Mouse (Mus musculus) limb, embryonic 12.5 days (tissue): Measurements from ENCODE around the gene Sycp2. TPM values are rescaled to one million over a fixed set of nuclear protein-coding genes. Genes with fewer than 3 reads are reported as not detected.

ENCODE experiments used
- ATAC-seq: fragments of 200-750 bp; cut with Nextera tagmentation; 2 replicates; pipeline ENCODE4 v1.8.0; 2017; ENCODE audit warnings: low read depth, moderate TSS enrichment; ENCODE audit not compliant: insufficient number of reproducible peaks, insufficient read depth, low FRiP score, low TSS enrichment
- H3K27ac ChIP-seq: fragments of 300-500 bp; sonication (generic); 2 replicates; pipeline ENCODE4 v1.5.1; 2016; ENCODE audit warnings: mild to moderate bottlenecking, moderate library complexity
- H3K27me3 ChIP-seq: fragments of 300-500 bp; sonication (generic); 2 replicates; pipeline ENCODE4 v1.6.1; 2016; ENCODE audit warnings: mild to moderate bottlenecking, moderate library complexity
- H3K36me3 ChIP-seq: fragments of 300-500 bp; sonication (generic); 2 replicates; pipeline ENCODE4 v1.6.1; 2016; ENCODE audit warnings: mild to moderate bottlenecking, moderate library complexity
- H3K4me1 ChIP-seq: fragments of 300-500 bp; sonication (generic); replicated peaks from 2 replicates; pipeline ENCODE4 v1.6.1; 2016
- H3K4me2 ChIP-seq: fragments of 300-500 bp; sonication (generic); 2 replicates; pipeline ENCODE4 v1.6.1; 2016; ENCODE audit warnings: mild to moderate bottlenecking, moderate library complexity
- H3K4me3 ChIP-seq: fragments of 300-500 bp; sonication (generic); replicated peaks from 2 replicates; pipeline ENCODE4 v1.5.1; 2016; ENCODE audit warnings: mild to moderate bottlenecking
- H3K9ac ChIP-seq: fragments of 300-500 bp; sonication (generic); replicated peaks from 2 replicates; pipeline ENCODE4 v1.6.1; 2016; ENCODE audit warnings: mild to moderate bottlenecking, moderate library complexity
- H3K9me3 ChIP-seq: fragments of 300-500 bp; sonication (generic); 2 replicates; pipeline ENCODE4 v1.6.1; 2016; ENCODE audit warnings: mild to moderate bottlenecking, moderate library complexity
- WGBS: fragments of 180-500 bp; shearing (Covaris S2); methylation state at CpG from one replicate; pipeline ENCODE4 v1.1.7; 2016; 5-methylcytosine and 5-hydroxymethylcytosine counted together
- polyA plus RNA-seq: library from polyadenylated mRNA; unstranded; fragments of >200 nt; fragmentation: Nextera tagmentation; extraction: Ambion mirVana; gene quantifications from 2 replicates; pipeline ENCODE4 v1.2.1, GENCODE M21; 2016

Gene Sycp2
- polyA plus RNA-seq, 1 experiment from 2014 or later, result 0.05 TPM

GRCm38 (mm10) chr2:178327466-178328040, 79.9 kb downstream of the Sycp2 start:
- Histone ChIP-seq H3K27me3 (no peaks in the 10 kb centered on the region), H3K9ac (no peak overlapping the region), H3K4me3 (no peak overlapping the region), H3K9me3 (no peaks in the 10 kb centered on the region), H3K4me1 (peaks cover 15% of the 10 kb centered on the region), H3K27ac (no peak overlapping the region), H3K36me3 (no peaks in the 10 kb centered on the region), H3K4me2 (peak overlapping the region; percentile 37)
- 14% methylated on average over 12 of the region's 12 CpGs for WGBS
- ATAC-seq, result peak; percentile 70; the same call in 1 of the 2 replicates

DNA sequence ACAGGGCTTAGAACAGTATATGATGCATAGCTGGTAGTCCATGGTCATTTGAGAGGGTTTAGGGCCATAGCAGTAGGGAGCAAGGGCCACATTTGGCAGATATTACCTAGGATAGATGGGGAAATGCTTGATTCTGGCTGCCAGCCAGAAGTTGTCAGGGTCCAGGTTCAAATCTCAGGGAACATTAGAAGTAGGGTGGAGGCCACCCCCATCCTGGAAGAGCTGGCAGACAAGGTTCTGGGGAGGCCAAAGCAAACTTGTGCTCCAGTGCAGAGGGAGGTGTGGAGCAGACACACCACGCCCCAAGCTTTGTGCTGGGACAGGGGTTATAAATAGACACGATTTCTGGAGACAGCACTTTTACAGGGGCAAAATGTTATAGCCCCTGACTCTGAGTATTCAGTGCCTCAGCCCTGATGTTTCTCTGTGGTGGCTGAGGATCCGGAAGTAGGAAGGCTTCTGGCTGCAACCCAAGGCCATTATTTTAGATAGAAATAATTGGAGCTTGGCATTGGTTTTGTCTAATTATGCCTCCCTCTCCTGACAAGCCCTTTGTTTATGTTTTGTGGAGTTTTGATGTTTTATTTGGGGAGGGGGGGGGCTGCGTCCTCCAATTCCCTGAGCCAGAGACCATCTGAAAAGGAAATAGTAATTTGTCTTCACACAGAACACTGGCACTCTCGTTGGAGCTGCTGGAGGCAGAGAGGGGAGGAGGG, 80.6 kb downstream of the Sycp2 start:
- 20% methylated on average over 5 of the region's 5 CpGs for WGBS
- peak overlapping the region; percentile 37 for H3K4me2 ChIP-seq

GRCm38 (mm10) chr2:178326067-178326466, 81.4 kb downstream of the Sycp2 start:
- H3K27me3 ChIP-seq, result no peaks in the 10 kb centered on the region
- H3K9ac ChIP-seq, result no peak overlapping the region
- 90% methylated on average over 10 of the region's 10 CpGs for WGBS
- H3K36me3 ChIP-seq, result no peaks in the 10 kb centered on the region
- no peak for ATAC-seq
- no peaks in the 10 kb centered on the region for H3K9me3 ChIP-seq
- H3K27ac ChIP-seq, result no peak overlapping the region
- H3K4me3 ChIP-seq, result no peak overlapping the region
- peaks cover 15% of the 10 kb centered on the region for H3K4me1 ChIP-seq
- H3K4me2 ChIP-seq, result no peak overlapping the region

More for the DNA sequence above, 80.6 kb downstream of the Sycp2 start:
- Histone ChIP-seq H3K4me3 (no peak overlapping the region), H3K4me1 (peaks cover 15% of the 10 kb centered on the region), H3K27me3 (no peaks in the 10 kb centered on the region), H3K9ac (no peak overlapping the region), H3K9me3 (no peaks in the 10 kb centered on the region), H3K36me3 (no peaks in the 10 kb centered on the region), H3K27ac (no peak overlapping the region)
- ATAC-seq, result 0 out of 2 replicates have a peak, but pooled peaks have one; percentile 8

- ATAC-seq, result no peak
- Histone ChIP-seq H3K4me1 (peaks cover 15% of the 10 kb centered on the region), H3K4me2 (no peak overlapping the region), H3K27ac (no peak overlapping the region), H3K27me3 (no peaks in the 10 kb centered on the region), H3K9ac (no peak overlapping the region), H3K4me3 (no peak overlapping the region), H3K36me3 (no peaks in the 10 kb centered on the region), H3K9me3 (no peaks in the 10 kb centered on the region)
- WGBS, result 78% methylated on average over 4 of the region's 4 CpGs
Observed at GRCm38 (mm10) chr2:178324818-178325217, 82.7 kb downstream of the Sycp2 start.

DNA sequence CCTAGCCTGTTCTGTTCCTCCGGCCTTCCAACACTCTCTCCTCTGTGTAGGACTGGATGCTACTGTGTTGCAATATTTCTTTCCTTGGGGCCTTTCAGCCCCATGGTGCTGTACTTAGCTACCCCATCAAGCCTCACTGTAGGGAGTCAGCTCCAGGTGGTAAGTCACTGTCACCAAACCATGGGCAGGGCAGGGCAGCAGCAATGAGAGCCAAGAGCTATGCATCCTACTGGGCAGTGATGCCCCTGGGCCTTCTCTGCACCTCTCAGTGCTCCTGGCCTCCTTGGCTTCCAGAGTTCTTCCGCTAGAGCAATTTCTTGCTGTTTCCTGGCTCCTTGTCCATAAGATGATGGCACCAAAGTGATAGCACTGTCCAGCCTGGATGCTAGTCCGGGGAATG, 83.1 kb downstream of the Sycp2 start:
- H3K27ac ChIP-seq, result no peak overlapping the region
- H3K4me3 ChIP-seq, result no peak overlapping the region
- ATAC-seq, result no peak
- 91% methylated on average over 3 of the region's 3 CpGs for WGBS
- peaks cover 15% of the 10 kb centered on the region for H3K4me1 ChIP-seq
- no peaks in the 10 kb centered on the region for H3K27me3 ChIP-seq
- no peak overlapping the region for H3K9ac ChIP-seq
- H3K4me2 ChIP-seq, result no peak overlapping the region
- H3K9me3 ChIP-seq, result no peaks in the 10 kb centered on the region
- no peaks in the 10 kb centered on the region for H3K36me3 ChIP-seq

DNA sequence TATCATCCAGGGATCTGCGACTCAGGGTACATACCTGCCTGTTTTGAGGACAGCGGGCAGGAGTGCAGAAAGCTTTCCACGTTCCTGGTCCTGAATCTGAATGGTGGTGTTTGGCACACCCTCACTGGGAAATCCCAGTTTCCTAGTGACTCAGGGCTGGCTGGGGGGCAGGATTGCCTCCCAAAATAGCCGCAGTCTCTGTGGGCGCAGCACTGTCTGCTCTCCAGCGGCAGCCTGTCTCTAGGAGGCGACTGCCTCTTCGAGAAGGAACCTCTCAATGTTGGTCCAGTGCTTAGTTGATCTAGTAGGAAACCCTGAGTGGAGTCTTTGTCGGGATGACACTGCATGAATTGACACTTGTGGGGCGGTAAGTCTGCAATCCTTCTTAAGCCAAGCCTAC, 86.2 kb downstream of the Sycp2 start:
- H3K9ac ChIP-seq, result no peak overlapping the region
- H3K4me3 ChIP-seq, result no peak overlapping the region
- H3K4me1 ChIP-seq, result no peaks in the 10 kb centered on the region
- WGBS, result 80% methylated on average over 10 of the region's 10 CpGs
- no peak overlapping the region for H3K4me2 ChIP-seq
- no peaks in the 10 kb centered on the region for H3K36me3 ChIP-seq
- no peaks in the 10 kb centered on the region for H3K27me3 ChIP-seq
- H3K9me3 ChIP-seq, result no peaks in the 10 kb centered on the region
- no peak for ATAC-seq
- no peak overlapping the region for H3K27ac ChIP-seq

DNA sequence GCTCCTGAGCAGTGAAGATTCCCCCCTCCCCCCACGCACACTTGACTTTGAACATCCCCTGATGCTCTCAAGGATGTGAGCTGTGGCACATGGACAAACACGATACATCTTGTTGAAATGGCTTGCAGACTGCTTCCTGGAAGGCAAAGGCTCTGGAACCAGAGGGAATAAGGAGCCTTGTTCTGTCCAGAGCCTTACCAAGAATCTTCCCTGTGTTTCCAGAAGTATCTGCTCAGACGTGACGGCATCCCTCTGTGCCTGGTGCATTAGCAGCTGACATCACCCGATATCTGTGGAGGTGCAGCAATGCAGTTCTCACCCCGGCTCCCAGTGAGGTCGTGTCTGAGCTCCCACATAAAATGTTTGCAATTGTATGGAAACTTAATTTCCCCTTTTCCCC, 87.7 kb downstream of the Sycp2 start:
- H3K27me3 ChIP-seq, result no peaks in the 10 kb centered on the region
- no peak for ATAC-seq

DNA sequence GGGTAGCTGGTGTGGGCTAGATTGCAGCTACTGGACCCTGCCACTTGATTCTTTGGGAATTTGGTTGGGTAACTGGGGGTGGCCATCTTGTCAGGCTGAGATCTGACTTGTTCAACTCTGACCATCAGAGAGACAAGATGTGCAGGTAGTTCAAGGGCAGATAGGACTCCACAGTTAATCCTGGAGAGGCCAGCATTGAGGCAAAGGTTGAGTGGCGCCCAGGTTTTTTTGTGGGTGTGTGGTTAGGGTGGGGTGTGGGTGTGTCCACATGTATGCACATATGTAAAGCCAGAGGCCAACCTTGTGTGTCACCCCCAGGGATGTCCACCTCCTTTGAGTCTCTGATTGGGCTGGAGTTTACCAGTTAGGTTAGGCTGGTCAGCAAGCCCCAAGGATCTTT, 91.2 kb downstream of the Sycp2 start:
- no peak for ATAC-seq

More for the DNA sequence above, 87.7 kb downstream of the Sycp2 start:
- WGBS, result 79% methylated on average over 7 of the region's 7 CpGs
- Histone ChIP-seq H3K4me3 (no peak overlapping the region), H3K4me1 (peaks cover 5% of the 10 kb centered on the region; the same call in 1 of the 2 replicates), H3K9ac (no peak overlapping the region), H3K9me3 (no peaks in the 10 kb centered on the region), H3K36me3 (no peaks in the 10 kb centered on the region), H3K27ac (no peak overlapping the region), H3K4me2 (no peak overlapping the region)

GRCm38 (mm10) chr2:178313539-178313938, 93.9 kb downstream of the Sycp2 start:
- no peak overlapping the region for H3K27ac ChIP-seq
- H3K27me3 ChIP-seq, result no peaks in the 10 kb centered on the region
- H3K9me3 ChIP-seq, result no peaks in the 10 kb centered on the region
- no peak overlapping the region for H3K4me3 ChIP-seq
- no peak for ATAC-seq
- H3K9ac ChIP-seq, result no peak overlapping the region
- H3K4me1 ChIP-seq, result peaks cover 5% of the 10 kb centered on the region; the same call in 1 of the 2 replicates
- H3K36me3 ChIP-seq, result no peaks in the 10 kb centered on the region
- WGBS, result 73% methylated on average over 7 of the region's 7 CpGs
- no peak overlapping the region for H3K4me2 ChIP-seq

More for the DNA sequence above, 91.2 kb downstream of the Sycp2 start:
- Histone ChIP-seq H3K27me3 (no peaks in the 10 kb centered on the region), H3K27ac (no peak overlapping the region), H3K4me2 (no peak overlapping the region), H3K36me3 (no peaks in the 10 kb centered on the region), H3K4me3 (no peak overlapping the region), H3K9ac (no peak overlapping the region), H3K4me1 (peaks cover 5% of the 10 kb centered on the region; the same call in 1 of the 2 replicates), H3K9me3 (no peaks in the 10 kb centered on the region)
- WGBS, result 88% methylated on average over 1 of the region's 1 CpGs

GRCm38 (mm10) chr2:178304669-178305068, 102.8 kb downstream of the Sycp2 start:
- WGBS, result 82% methylated on average over 6 of the region's 6 CpGs
- Histone ChIP-seq H3K9me3 (no peaks in the 10 kb centered on the region), H3K36me3 (no peaks in the 10 kb centered on the region), H3K4me1 (no peaks in the 10 kb centered on the region), H3K27me3 (no peaks in the 10 kb centered on the region), H3K4me2 (no peak overlapping the region), H3K27ac (no peak overlapping the region), H3K4me3 (no peak overlapping the region), H3K9ac (no peak overlapping the region)
- ATAC-seq, result no peak

DNA sequence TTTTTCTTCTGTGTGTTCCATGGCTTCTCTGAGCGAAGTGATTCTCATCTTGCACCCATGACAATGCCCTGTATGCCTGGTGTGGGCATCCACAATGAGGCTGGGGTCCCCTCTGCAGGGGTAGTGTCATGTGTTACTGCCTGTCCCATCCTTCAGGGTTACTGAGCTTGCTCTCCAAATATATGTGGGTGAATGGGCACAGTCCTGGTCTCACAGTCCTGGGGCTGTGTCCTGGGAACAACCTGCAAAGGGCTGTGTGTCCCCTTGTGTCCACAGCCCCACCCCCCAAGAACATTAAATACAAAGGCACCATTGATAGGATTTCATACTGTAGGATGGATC, 103.3 kb downstream of the Sycp2 start:
- H3K36me3 ChIP-seq, result no peaks in the 10 kb centered on the region
- H3K9me3 ChIP-seq, result no peaks in the 10 kb centered on the region
- no peak overlapping the region for H3K9ac ChIP-seq
- no peak overlapping the region for H3K4me2 ChIP-seq
- no peak for ATAC-seq
- H3K27me3 ChIP-seq, result no peaks in the 10 kb centered on the region
- no peak overlapping the region for H3K27ac ChIP-seq
- WGBS, result 67% methylated on average over 1 of the region's 1 CpGs
- H3K4me3 ChIP-seq, result no peak overlapping the region
- H3K4me1 ChIP-seq, result no peaks in the 10 kb centered on the region
